Mouse (Mus musculus) lung, postnatal 0 days (tissue): ENCODE data around the gene Rhox3e. TPM values are rescaled to one million over a fixed set of nuclear protein-coding genes. Genes with fewer than 3 reads are reported as not detected.
"Not testable (repeated sequence)": the region's sequence is repeated elsewhere in the genome, so short reads cannot be mapped to it uniquely, and the experiment has no call there.

Source experiments
- ATAC-seq: fragments of 200-750 bp; cut with Nextera tagmentation; 2 replicates; pipeline ENCODE4 v1.8.0; 2017; ENCODE audit warnings: moderate library complexity
- DNase-seq: peaks from one replicate; pipeline ENCODE4 v3.0.0-alpha.2; 2016; ENCODE audit warnings: low spot score
- H3K27ac ChIP-seq: fragments of 300-500 bp; sonication (generic); 2 replicates; pipeline ENCODE4 v1.5.1; 2014; ENCODE audit warnings: antibody characterized with exemption, mild to moderate bottlenecking, low read length, mixed read lengths
- H3K27me3 ChIP-seq: fragments of 300-500 bp; sonication (generic); replicated peaks from 2 replicates; pipeline ENCODE4 v1.6.1; 2014; ENCODE audit warnings: low read length, mixed read lengths; ENCODE audit not compliant: insufficient read depth
- H3K36me3 ChIP-seq: fragments of 300-500 bp; sonication (generic); 2 replicates; pipeline ENCODE4 v1.6.1; 2014; ENCODE audit warnings: low read length, mixed read lengths; ENCODE audit not compliant: insufficient read depth
- H3K4me1 ChIP-seq: fragments of 300-500 bp; sonication (generic); 2 replicates; pipeline ENCODE4 v1.6.1; 2014; ENCODE audit warnings: antibody characterized with exemption, low read depth, low read length, mixed read lengths; ENCODE audit not compliant: insufficient read depth
- H3K4me2 ChIP-seq: fragments of 300-500 bp; sonication (generic); replicated peaks from 2 replicates; pipeline ENCODE4 v1.6.1; 2014; ENCODE audit warnings: low read depth, mild to moderate bottlenecking, low read length, moderate library complexity, mixed read lengths
- H3K4me3 ChIP-seq: fragments of 300-500 bp; sonication (generic); 2 replicates; pipeline ENCODE4 v1.5.1; 2014; ENCODE audit warnings: low read depth, low read length
- H3K9ac ChIP-seq: fragments of 300-500 bp; sonication (generic); replicated peaks from 2 replicates; pipeline ENCODE4 v1.6.1; 2014; ENCODE audit warnings: low read depth, mild to moderate bottlenecking
- H3K9me3 ChIP-seq: fragments of 300-500 bp; sonication (generic); 2 replicates; pipeline ENCODE4 v1.6.1; 2016; ENCODE audit warnings: low read length, mixed read lengths
- WGBS: fragments of 180-500 bp; shearing (Covaris S2); extraction: QIAGEN DNeasy Blood & Tissue Kit; methylation state at CpG from one replicate; pipeline ENCODE4 v1.1.7; 2014; 5-methylcytosine and 5-hydroxymethylcytosine counted together
- polyA plus RNA-seq: library from polyadenylated mRNA; unstranded; fragments of >200 nt; fragmentation: Nextera tagmentation; extraction: Ambion mirVana; gene quantifications from 2 replicates; pipeline ENCODE4 v1.2.1, GENCODE M21; 2015

Rhox3e gene
- polyA plus RNA-seq = not detected in 2 replicates

DNA sequence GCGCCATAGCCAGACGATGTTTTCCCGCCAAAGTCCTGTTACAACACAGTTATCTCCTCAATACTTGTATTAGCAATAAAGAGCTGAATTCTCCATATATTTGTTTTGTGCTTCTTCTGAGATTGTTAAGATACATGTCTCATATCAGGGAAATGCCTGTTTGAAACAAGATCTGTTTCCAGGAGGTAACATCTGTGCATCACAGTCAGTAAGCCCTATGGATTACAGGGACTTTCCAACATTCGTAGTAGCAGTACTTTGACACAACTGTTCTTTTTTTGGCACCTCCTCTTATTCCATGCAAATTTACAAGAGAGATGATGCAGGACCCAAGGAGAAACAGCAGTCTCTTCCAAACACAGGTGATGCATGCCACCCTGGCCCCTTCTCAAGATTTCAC is at the start of gene Rhox3e:
TSS of gene Rhox3e (plus strand) at position 301 of the 400 bp plus-strand sequence.
- H3K36me3 ChIP-seq, H3K9me3 ChIP-seq, H3K4me2 ChIP-seq, H3K27ac ChIP-seq, H3K9ac ChIP-seq, H3K27me3 ChIP-seq, DNase-seq, ATAC-seq, H3K4me3 ChIP-seq, H3K4me1 ChIP-seq: not testable (repeated sequence)
- WGBS = no CpG with 5 or more reads among the region's 4 CpGs

DNA sequence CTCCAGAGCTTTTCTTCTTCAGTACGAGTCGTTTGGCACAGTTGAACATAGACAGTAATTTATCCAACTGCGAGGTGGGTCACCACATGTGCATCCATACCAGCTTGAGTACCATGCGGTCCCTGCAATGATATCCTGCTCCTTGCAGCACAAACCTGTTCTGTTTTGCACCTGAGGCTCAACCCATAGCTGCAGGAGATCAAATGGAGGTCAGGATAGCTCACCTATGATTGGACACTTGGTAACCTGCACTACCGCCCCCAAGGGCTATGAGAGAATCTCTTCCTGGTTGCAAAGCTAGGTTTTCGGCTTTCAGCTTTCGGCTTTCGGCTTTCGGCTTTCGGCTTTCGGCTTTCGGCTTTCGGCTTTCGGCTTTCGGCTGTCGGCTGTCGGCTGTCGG is 27.8 kb upstream of the Rhox3e start, which contains the start of gene Rhox4d:
TSS of gene Rhox4d (plus strand) at position 301 of the 400 bp plus-strand sequence.
- not testable (repeated sequence) for H3K9me3 ChIP-seq, ATAC-seq, H3K4me3 ChIP-seq, H3K4me2 ChIP-seq, H3K36me3 ChIP-seq, H3K27ac ChIP-seq, DNase-seq, H3K9ac ChIP-seq, H3K4me1 ChIP-seq, H3K27me3 ChIP-seq
- WGBS = 90% methylated on average over 14 of the region's 18 CpGs

DNA sequence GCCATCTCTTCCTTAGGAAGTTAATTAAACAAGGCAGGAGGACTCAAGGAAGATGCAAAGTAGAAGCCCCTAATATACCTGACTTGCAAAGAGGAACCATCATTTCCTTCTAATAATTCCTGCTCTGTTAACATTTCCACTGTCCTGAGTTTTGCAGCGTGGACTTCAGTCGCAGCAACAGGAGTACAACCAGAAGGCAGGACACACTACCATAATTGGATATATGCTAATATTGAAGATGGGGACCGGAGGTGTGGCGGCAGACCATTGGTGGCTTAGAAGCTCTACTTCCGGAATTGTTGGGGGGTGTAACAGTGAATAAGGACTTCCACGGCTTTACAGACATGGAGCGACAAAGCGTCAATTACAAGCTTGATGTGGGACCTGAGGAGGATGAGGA is 11.7 kb upstream of the Rhox3e start, which contains the start of gene Rhox2e:
TSS of gene Rhox2e (plus strand) at position 301 of the 400 bp plus-strand sequence.
- DNase-seq, H3K27ac ChIP-seq, H3K4me1 ChIP-seq, H3K27me3 ChIP-seq, H3K4me3 ChIP-seq, H3K9ac ChIP-seq, H3K9me3 ChIP-seq, H3K4me2 ChIP-seq, ATAC-seq, H3K36me3 ChIP-seq: not testable (repeated sequence)
- WGBS = 73% methylated on average over 2 of the region's 8 CpGs

DNA sequence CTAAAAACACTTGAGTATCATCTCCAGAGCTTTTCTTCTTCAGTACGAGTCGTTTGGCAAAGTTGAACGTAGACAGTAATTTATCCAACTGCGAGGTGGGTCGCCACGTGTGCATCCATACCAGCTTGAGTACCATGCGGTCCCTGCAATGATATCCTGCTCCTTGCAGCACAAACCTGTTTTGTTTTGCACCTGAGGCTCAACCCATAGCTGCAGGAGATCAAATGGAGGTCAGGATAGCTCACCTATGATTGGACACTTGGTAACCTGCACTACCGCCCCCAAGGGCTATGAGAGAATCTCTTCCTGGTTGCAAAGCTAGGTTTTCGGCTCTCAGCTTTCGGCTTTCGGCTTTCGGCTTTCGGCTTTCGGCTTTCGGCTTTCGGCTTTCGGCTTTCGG is 15.3 kb downstream of the Rhox3e start, which contains the start of gene Rhox4e:
TSS of gene Rhox4e (plus strand) at position 301 of the 400 bp plus-strand sequence.
- 100% methylated on average over 5 of the region's 18 CpGs for WGBS
- not testable (repeated sequence) for H3K4me3 ChIP-seq, DNase-seq, H3K36me3 ChIP-seq, H3K4me1 ChIP-seq, H3K27me3 ChIP-seq, H3K9ac ChIP-seq, H3K4me2 ChIP-seq, H3K27ac ChIP-seq, H3K9me3 ChIP-seq, ATAC-seq

DNA sequence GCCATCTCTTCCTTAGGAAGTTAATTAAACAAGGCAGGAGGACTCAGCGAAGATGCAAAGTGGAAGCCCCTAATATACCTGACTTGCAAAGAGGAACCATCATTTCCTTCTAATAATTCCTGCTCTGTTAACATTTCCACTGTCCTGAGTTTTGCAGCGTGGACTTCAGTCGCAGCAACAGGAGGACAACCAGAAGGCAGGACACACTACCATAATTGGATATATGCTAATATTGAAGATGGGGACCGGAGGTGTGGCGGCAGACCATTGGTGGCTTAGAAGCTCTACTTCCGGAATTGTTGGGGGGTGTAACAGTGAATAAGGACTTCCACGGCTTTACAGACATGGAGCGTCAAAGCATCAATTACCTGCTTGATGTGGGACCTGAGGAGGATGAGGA is 29.3 kb downstream of the Rhox3e start, which contains the start of gene Rhox2f:
TSS of gene Rhox2f (plus strand) at position 301 of the 400 bp plus-strand sequence.
- not testable (repeated sequence) for H3K27me3 ChIP-seq, ATAC-seq, H3K36me3 ChIP-seq, H3K4me3 ChIP-seq, H3K9ac ChIP-seq, H3K9me3 ChIP-seq, H3K4me1 ChIP-seq, DNase-seq, H3K4me2 ChIP-seq, H3K27ac ChIP-seq
- 91% methylated on average over 6 of the region's 8 CpGs for WGBS

DNA sequence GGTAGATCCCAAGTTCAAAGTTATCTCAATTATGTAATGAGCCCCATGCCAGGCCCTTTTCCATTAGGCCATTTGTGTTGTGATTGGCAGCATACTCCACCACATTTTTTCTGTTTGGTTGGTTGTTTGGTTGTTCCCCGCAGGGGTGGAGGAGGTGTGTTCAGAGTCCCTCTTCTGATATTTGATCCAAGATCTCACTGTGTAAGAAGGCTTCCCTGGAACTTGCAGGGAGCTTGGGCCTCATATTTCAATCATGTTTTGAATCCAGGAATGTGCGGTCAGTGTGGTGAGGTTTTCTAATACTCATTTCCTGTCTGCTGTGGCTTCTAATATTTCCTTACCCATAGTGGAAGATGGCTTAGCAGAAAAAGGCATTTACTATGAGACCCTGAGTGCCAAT is 30.8 kb downstream of the Rhox3e start:
- not testable (repeated sequence) for DNase-seq, H3K9me3 ChIP-seq, H3K9ac ChIP-seq, H3K4me1 ChIP-seq, H3K27me3 ChIP-seq, H3K4me3 ChIP-seq, ATAC-seq, H3K4me2 ChIP-seq, H3K27ac ChIP-seq, H3K36me3 ChIP-seq
- WGBS = 47% methylated on average over 2 of the region's 2 CpGs

DNA sequence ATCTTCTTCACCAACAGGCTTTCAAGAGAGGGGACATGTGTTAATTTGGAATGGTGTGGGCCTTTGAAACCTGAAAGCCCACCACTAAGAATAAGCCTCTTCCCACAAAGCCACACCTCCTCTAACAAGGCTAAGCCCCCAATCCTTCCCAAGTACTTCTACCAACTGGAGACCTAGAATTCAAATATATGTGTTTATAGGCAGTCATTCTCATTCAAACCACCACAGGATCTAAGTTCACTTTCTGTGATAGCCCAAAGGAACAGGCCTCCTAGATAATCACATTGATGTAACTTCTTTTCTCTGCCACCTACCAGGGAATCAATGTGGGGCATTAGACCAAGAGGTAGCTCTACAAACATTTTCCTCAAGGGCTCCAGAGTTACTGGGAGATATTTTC is 38.9 kb downstream of the Rhox3e start, which contains the start of gene Rhox3f:
TSS of gene Rhox3f (plus strand) at position 301 of the 400 bp plus-strand sequence.
- H3K36me3 ChIP-seq, DNase-seq, H3K9me3 ChIP-seq, H3K27ac ChIP-seq, ATAC-seq, H3K4me2 ChIP-seq, H3K9ac ChIP-seq, H3K4me1 ChIP-seq, H3K4me3 ChIP-seq, H3K27me3 ChIP-seq: not testable (repeated sequence)

Other genes with a start within 250 kb of the Rhox3e start
- gene Rhox3a2, start 162.0 kb upstream of the Rhox3e start, polyA plus RNA-seq = not detected in 2 replicates
- not detected in 2 replicates for gene Rhox4a2, start 151.2 kb upstream of the Rhox3e start, polyA plus RNA-seq
- not detected in 2 replicates for gene Rhox2b, start 130.0 kb upstream of the Rhox3e start, polyA plus RNA-seq
- gene Rhox4b, start 109.5 kb upstream of the Rhox3e start, polyA plus RNA-seq = not detected in 2 replicates
- not detected in 2 replicates for gene Rhox2c, start 88.3 kb upstream of the Rhox3e start, polyA plus RNA-seq
- not detected in 2 replicates for gene Rhox3c, start 83.4 kb upstream of the Rhox3e start, polyA plus RNA-seq
- gene Rhox4c, start 61.7 kb upstream of the Rhox3e start, polyA plus RNA-seq = not detected in 2 replicates
- not detected in 2 replicates for gene Rhox2d, start 48.6 kb upstream of the Rhox3e start, polyA plus RNA-seq
- gene Rhox4d, start 27.7 kb upstream of the Rhox3e start, polyA plus RNA-seq = not detected in 2 replicates
- gene Rhox2e, start 11.6 kb upstream of the Rhox3e start, polyA plus RNA-seq = not detected in 2 replicates
- not detected in 2 replicates for gene Rhox4e, start 15.4 kb downstream of the Rhox3e start, polyA plus RNA-seq
- gene Rhox2f, start 29.4 kb downstream of the Rhox3e start, polyA plus RNA-seq = not detected in 2 replicates
- not detected in 2 replicates for gene Rhox3f, start 39.0 kb downstream of the Rhox3e start, polyA plus RNA-seq
- gene Rhox4f, start 65.7 kb downstream of the Rhox3e start, polyA plus RNA-seq = not detected in 2 replicates
- not detected in 2 replicates for gene Rhox3g, start 86.6 kb downstream of the Rhox3e start, polyA plus RNA-seq
- not detected in 2 replicates for gene Rhox2g, start 101.5 kb downstream of the Rhox3e start, polyA plus RNA-seq
- gene Rhox4g, start 109.3 kb downstream of the Rhox3e start, polyA plus RNA-seq = not detected in 2 replicates
- gene Rhox3h, start 126.7 kb downstream of the Rhox3e start, polyA plus RNA-seq = not detected in 2 replicates
- not detected in 2 replicates for gene Rhox2h, start 131.3 kb downstream of the Rhox3e start, polyA plus RNA-seq